Mouse (Mus musculus) megakaryocyte, adult 5-6 weeks (primary cell): ENCODE data around the gene Ulk3. TPM values are rescaled to one million over a fixed set of nuclear protein-coding genes. Genes with fewer than 3 reads are reported as not detected.

ENCODE experiments used
- ATAC-seq: 2 replicates; pipeline ENCODE4 v1.8.0; 2016; ENCODE audit warnings: mild to moderate bottlenecking, inconsistent platforms; ENCODE audit not compliant: poor library complexity, severe bottlenecking
- total RNA-seq, 2 experiments: library from RNA; stranded (forward) in 1 of 2; stranded (reverse) in 1 of 2; fragments of 153-499, 151-499 nt in 1 of 2; fragments of 221-1000, 200-1000 nt in 1 of 2; gene quantifications; 2 replicates each; pipeline versions ENCODE4 v1.2.3 to v1.2.4; 2015 to 2017

Ulk3 gene
- total RNA-seq, 2 experiments from 2014 or later, result 4.7 to 10.0 TPM

- ATAC-seq, result no peak
Observed at GRCm38 (mm10) chr9:57641775-57642550, 52.7 kb downstream of the Ulk3 start.

- no peak for ATAC-seq
Observed at GRCm38 (mm10) chr9:57643169-57643855, 54.1 kb downstream of the Ulk3 start.

- ATAC-seq, result 0 out of 2 replicates have a peak, but pooled peaks have one; percentile 9
Observed at GRCm38 (mm10) chr9:57643856-57644180, 54.6 kb downstream of the Ulk3 start.

GRCm38 (mm10) chr9:57644442-57644943 lies 55.2 kb downstream of the Ulk3 start:
- ATAC-seq, result no peak

GRCm38 (mm10) chr9:57644944-57645893 lies 56.0 kb downstream of the Ulk3 start:
- ATAC-seq, result peak; percentile 62

Other genes with a start within 250 kb of the Ulk3 start
- gene Ppcdc, start 149.3 kb upstream of the Ulk3 start, total RNA-seq (2015), result 15.6 and 19.2 TPM in 2 replicates
- 14.5 and 19.2 TPM in 2 replicates for gene Ppcdc, start 149.3 kb upstream of the Ulk3 start, total RNA-seq (2017)
- gene Scamp5, start 121.4 kb upstream of the Ulk3 start, total RNA-seq (2015), result 0.30 and 0.33 TPM in 2 replicates
- 0.04 and 0.28 TPM in 2 replicates for gene Scamp5, start 121.4 kb upstream of the Ulk3 start, total RNA-seq (2017)
- not detected in 2 replicates for gene Rpp25, start 85.4 kb upstream of the Ulk3 start, total RNA-seq (2015)
- not detected in 2 replicates for gene Rpp25, start 85.4 kb upstream of the Ulk3 start, total RNA-seq (2017)
- 374 and 399 TPM in 2 replicates for gene Cox5a, start 68.2 kb upstream of the Ulk3 start, total RNA-seq (2015)
- 54.0 and 61.6 TPM in 2 replicates for gene Cox5a, start 68.2 kb upstream of the Ulk3 start, total RNA-seq (2017)
- gene Fam219b, start 51.9 kb upstream of the Ulk3 start, total RNA-seq (2015), result 5.1 and 5.4 TPM in 2 replicates
- 8.7 and 10.5 TPM in 2 replicates for gene Fam219b, start 51.9 kb upstream of the Ulk3 start, total RNA-seq (2017)
- gene Mpi, start 36.7 kb upstream of the Ulk3 start, total RNA-seq (2015), result 10.7 and 12.7 TPM in 2 replicates
- 6.9 and 11.5 TPM in 2 replicates for gene Mpi, start 36.7 kb upstream of the Ulk3 start, total RNA-seq (2017)
- 89.5 and 90.0 TPM in 2 replicates for gene Scamp2, start 28.5 kb upstream of the Ulk3 start, total RNA-seq (2015)
- 36.3 and 40.0 TPM in 2 replicates for gene Scamp2, start 28.5 kb upstream of the Ulk3 start, total RNA-seq (2017)
- not detected in 2 replicates for gene Cplx3, start 16.8 kb downstream of the Ulk3 start, total RNA-seq (2015)
- not detected in 2 replicates for gene Cplx3, start 16.8 kb downstream of the Ulk3 start, total RNA-seq (2017)
- not detected in 2 replicates for gene Lman1l, start 31.3 kb downstream of the Ulk3 start, total RNA-seq (2015)
- not detected in 2 replicates for gene Lman1l, start 31.3 kb downstream of the Ulk3 start, total RNA-seq (2017)
- gene Csk, start 64.2 kb downstream of the Ulk3 start, total RNA-seq (2015), result 88.6 and 96.7 TPM in 2 replicates
- 230 and 282 TPM in 2 replicates for gene Csk, start 64.2 kb downstream of the Ulk3 start, total RNA-seq (2017)
- gene Cyp1a2, start 94.3 kb downstream of the Ulk3 start, total RNA-seq (2015), result not detected in 2 replicates
- gene Cyp1a2, start 94.3 kb downstream of the Ulk3 start, total RNA-seq (2017), result not detected in 2 replicates
- not detected in 2 replicates for gene Cyp1a1, start 98.5 kb downstream of the Ulk3 start, total RNA-seq (2015)
- not detected in 2 replicates for gene Cyp1a1, start 98.5 kb downstream of the Ulk3 start, total RNA-seq (2017)
- 5.5 and 5.7 TPM in 2 replicates for gene Edc3, start 119.1 kb downstream of the Ulk3 start, total RNA-seq (2015)
- 3.7 and 4.9 TPM in 2 replicates for gene Edc3, start 119.1 kb downstream of the Ulk3 start, total RNA-seq (2017)
- 55.8 and 59.7 TPM in 2 replicates for gene Clk3, start 176.4 kb downstream of the Ulk3 start, total RNA-seq (2015)
- gene Clk3, start 176.4 kb downstream of the Ulk3 start, total RNA-seq (2017), result 60.0 and 91.1 TPM in 2 replicates
- gene Arid3b, start 247.3 kb downstream of the Ulk3 start, total RNA-seq (2015), result 23.0 and 23.7 TPM in 2 replicates
- 7.6 and 12.6 TPM in 2 replicates for gene Arid3b, start 247.3 kb downstream of the Ulk3 start, total RNA-seq (2017)